Mouse (Mus musculus) right cerebral cortex, postnatal 25 days (tissue): Measurements from ENCODE around the gene Ccnl2.

Experiments used
- DNase-seq: peaks from one replicate; pipeline ENCODE4 v3.0.0; 2022

Ccnl2 gene

GRCm38 (mm10) chr4:155840076-155841002 is 28.1 kb downstream of the Ccnl2 start:
- DNase-seq = no peak

DNA sequence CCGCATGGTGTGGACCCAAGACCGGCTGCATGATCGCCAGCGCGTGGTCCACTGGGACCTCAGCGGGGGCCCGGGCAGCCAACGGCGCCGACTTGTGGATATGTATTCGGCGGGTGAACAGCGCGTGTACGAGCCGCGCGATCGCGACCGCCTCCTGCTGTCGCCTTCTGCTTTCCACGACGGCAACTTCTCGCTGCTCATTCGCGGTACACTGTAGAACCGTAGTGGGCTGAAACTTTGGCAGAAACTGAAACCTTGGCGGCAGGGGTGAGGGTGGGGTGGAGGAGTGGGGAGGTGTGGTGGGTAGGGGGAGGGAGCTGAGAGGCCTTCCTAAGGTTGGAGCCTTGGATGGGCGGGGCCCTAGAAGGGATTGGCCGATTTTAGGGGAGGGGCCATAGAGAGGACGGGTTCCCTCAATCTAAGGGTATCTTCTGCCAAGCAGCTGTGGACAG is 28.7 kb downstream of the Ccnl2 start:
- no peak for DNase-seq

GRCm38 (mm10) chr4:155841651-155842270 is 29.5 kb downstream of the Ccnl2 start:
- no peak for DNase-seq

- no peak for DNase-seq
Observed at GRCm38 (mm10) chr4:155843231-155843630, 30.9 kb downstream of the Ccnl2 start.

DNA sequence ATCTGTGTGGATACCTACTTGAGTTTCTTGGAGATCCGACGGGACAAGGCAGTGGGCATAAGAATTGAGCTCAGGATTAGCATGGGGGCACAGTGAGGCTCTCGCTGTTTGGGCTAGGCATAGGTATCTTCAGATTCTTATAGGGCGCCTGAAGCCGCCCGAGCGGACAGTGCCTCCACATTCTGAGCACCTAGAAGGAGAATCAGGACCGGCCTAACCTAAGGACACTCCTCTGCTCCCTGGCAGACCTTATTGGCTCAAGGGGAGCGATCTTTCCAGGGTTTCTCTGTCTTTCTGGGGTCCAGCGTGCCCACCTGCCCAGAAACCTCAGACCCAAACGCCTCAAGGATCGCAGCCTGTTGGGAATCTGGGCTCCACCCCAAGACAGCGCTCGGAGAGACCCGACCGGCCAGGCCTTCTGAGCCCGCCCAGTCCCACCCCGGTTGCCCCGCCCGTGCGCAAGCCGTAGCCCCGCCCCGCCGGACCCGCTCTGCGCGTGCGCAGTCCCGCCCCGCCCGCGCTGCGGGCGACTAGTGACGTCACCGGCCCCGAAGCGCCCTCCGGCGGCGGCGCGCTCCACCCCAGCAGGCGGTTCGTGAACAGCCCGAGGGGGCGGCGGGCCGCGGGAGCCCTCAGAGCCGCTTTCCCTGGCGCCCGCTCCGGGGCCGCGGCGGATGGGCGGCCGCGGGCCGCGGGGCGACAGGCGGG is 34.7 kb downstream of the Ccnl2 start, which contains the start of gene Dvl1:
Gene Dvl1 (plus strand): TSS at position 532 of the 708 bp plus-strand sequence.
- DNase-seq = peak; percentile 97

- DNase-seq = no peak
Observed at GRCm38 (mm10) chr4:155847591-155848352, 35.5 kb downstream of the Ccnl2 start.

GRCm38 (mm10) chr4:155848434-155849095 is 36.3 kb downstream of the Ccnl2 start:
- no peak for DNase-seq

DNA sequence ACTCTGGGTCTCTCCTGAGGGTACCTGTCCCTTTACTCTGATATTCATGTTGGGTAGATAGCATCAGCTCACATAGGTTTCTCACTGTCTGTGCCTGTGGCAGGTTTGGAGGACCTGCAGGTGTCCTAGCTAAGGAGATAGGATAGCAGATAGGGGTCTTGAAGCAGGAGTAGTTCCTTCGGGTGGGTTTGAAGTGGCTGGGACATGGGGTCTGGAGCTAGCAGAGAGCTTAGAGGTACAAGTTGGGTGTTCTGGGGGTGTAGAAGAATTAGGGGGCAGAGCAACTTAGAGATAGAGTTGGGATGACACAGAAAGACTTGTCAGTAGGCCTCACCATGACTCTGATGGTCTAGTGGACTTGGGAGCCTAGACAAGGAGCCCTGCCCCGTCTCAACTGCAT is 37.1 kb downstream of the Ccnl2 start:
- DNase-seq = no peak

GRCm38 (mm10) chr4:155849792-155850451 is 37.6 kb downstream of the Ccnl2 start:
- DNase-seq = no peak

DNA sequence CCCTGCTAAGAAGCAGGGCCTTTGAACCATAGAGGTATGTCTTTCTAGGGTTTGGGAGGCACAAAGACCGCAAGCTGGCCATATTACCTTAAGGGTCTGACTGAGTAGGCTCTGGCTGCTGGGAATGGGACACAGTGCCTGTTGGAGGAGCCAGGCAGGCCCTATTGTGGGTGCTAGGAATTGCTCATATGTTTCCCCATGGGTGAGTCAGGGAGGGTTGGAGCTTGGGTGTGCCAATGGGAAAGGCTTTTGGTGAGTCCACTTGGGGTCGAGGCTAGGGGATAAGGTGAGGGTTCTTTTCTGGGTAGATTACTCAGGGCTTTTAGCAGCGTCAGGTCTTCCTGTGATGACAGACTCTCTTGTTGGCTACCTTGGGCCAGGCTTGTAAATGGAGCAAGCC is 39.1 kb downstream of the Ccnl2 start:
- DNase-seq = no peak

DNA sequence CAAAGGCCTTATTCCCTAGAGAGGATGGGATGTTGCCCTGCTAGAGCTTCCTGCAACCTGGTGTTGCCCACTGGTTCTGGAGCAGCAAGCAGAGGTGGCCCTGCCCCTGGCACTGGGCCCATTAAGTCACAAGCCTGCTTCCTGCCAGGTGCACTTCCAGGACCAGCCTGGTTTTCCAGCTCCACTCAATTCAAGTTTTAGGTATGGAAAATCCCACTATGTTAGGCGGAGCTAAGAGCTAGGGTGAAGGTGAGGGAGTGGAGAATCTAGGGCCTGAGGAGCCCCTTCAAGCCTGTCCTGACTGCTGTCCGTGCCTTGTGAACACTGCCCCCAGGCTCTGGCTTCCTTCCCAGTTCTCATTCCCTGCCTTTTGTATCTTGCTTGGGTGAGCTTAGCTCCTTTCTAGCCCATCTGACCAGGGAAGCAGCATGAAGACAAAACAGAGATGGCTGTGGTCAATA is 39.7 kb downstream of the Ccnl2 start:
- no peak for DNase-seq

GRCm38 (mm10) chr4:155853421-155853820 is 41.1 kb downstream of the Ccnl2 start:
- no peak for DNase-seq

GRCm38 (mm10) chr4:155854991-155855390 is 42.7 kb downstream of the Ccnl2 start:
- DNase-seq = no peak

DNA sequence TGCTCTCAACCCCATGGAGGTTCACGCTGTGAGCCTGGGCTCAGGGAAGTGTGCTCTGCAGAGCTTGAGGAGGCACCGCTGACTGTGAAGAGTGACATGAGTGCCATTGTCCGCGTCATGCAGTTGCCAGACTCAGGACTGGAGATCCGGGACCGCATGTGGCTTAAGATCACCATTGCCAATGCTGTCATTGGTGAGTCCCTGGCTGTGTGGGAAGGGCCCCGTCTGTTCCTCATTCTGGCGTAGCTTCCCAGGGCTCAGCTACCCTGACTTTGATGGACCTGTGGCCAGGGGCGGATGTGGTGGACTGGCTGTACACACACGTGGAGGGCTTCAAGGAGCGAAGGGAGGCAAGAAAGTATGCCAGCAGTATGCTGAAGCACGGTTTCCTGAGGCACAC is 43.8 kb downstream of the Ccnl2 start:
- DNase-seq = no peak

DNA sequence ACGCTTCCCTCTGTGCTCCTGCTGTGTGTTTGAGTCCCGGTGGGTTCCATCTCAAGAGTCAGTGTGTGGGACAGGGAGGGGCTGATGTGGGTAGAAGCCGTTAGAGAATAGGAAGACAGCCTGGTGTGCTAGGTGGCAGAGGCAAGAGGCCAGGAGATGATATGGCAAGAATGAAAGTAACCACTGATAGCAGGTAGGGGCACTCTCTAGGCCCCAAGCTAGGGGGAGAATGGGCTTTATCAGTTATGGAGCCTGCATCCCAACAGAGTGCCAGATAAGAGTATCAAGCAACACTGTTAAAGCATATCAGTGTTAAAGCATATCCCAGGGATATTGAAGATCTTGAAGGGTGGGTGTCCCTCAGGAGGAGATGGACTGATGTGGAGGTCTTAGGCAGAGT is 44.6 kb downstream of the Ccnl2 start:
- DNase-seq = no peak

DNA sequence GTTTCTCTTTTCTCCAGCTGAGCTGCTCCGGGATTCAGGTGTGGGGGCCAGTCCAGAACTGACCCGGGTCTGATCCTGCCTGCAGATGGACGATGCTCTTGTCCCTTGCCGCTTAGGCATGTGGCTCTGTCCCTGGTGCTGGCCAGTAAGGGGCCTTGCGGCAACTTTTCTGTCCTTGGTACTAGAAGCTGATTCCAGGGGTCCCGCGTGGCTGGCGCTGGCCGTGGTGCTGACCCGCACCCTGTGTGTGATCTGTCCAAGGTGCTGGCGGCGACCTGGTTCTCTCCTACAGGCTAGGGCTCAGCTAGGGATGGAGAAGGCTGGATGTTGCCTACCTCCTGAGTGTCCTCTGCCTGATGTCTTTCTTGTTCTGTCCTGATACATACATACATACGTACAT is 47.0 kb downstream of the Ccnl2 start:
- no peak for DNase-seq

GRCm38 (mm10) chr4:155861787-155862186 is 49.5 kb downstream of the Ccnl2 start:
- DNase-seq = no peak

GRCm38 (mm10) chr4:155863001-155863400 is 50.7 kb downstream of the Ccnl2 start, which contains the start of gene Tas1r3:
TSS of gene Tas1r3 (minus strand) at chr4:155863362.
- no peak for DNase-seq

GRCm38 (mm10) chr4:155868614-155869298 is 56.5 kb downstream of the Ccnl2 start:
- DNase-seq = no peak

GRCm38 (mm10) chr4:155869317-155870033 is 57.2 kb downstream of the Ccnl2 start, which contains the start of the genes Cptp and Ints11:
TSS of gene Cptp (minus strand) at chr4:155869440.
TSS of gene Ints11 (plus strand) at chr4:155869546.
- peak; percentile 98 for DNase-seq
